Mouse (Mus musculus) spleen, adult 18-20 months (tissue): ENCODE measurements around the gene Mapk8ip1.

ENCODE experiments used
- DNase-seq, 2 experiments: peaks; one replicate each; pipeline ENCODE4 v3.0.0; 2022; ENCODE audit warnings: mixed read lengths in 2 of 2

Mapk8ip1 gene

GRCm38 (mm10) chr2:92389645-92390044, 11.4 kb downstream of the Mapk8ip1 start:
- no peak for DNase-seq

- peak; percentile 30 to 33 for DNase-seq
Measured at GRCm38 (mm10) chr2:92388891-92389641, 12.0 kb downstream of the Mapk8ip1 start.

GRCm38 (mm10) chr2:92388081-92388517, 13.0 kb downstream of the Mapk8ip1 start:
- DNase-seq, result no peak

- DNase-seq, result no peak
Measured at GRCm38 (mm10) chr2:92387646-92388045, 13.4 kb downstream of the Mapk8ip1 start.

- DNase-seq, result no peak
Measured at GRCm38 (mm10) chr2:92386821-92387570, 14.1 kb downstream of the Mapk8ip1 start.

GRCm38 (mm10) chr2:92385113-92386051, 15.7 kb downstream of the Mapk8ip1 start:
- no peak for DNase-seq

- no peak for DNase-seq
Measured at GRCm38 (mm10) chr2:92384101-92384500, 17.0 kb downstream of the Mapk8ip1 start.

GRCm38 (mm10) chr2:92382759-92383158, 18.3 kb downstream of the Mapk8ip1 start:
- no peak for DNase-seq

GRCm38 (mm10) chr2:92381901-92382588, 19.0 kb downstream of the Mapk8ip1 start, which contains the start of gene 1700029I15Rik:
Gene 1700029I15Rik, plus strand, starts transcription at chr2:92382538.
- DNase-seq, result no peak

- no peak for DNase-seq
Measured at GRCm38 (mm10) chr2:92381161-92381560, 19.9 kb downstream of the Mapk8ip1 start.

GRCm38 (mm10) chr2:92380495-92381050, 20.5 kb downstream of the Mapk8ip1 start:
- no peak for DNase-seq

- DNase-seq, result no peak
Measured at GRCm38 (mm10) chr2:92379783-92380494, 21.1 kb downstream of the Mapk8ip1 start.

- DNase-seq, result no peak
Measured at GRCm38 (mm10) chr2:92377320-92377719, 23.7 kb downstream of the Mapk8ip1 start.

- DNase-seq, result no peak
Measured at GRCm38 (mm10) chr2:92376300-92376699, 24.8 kb downstream of the Mapk8ip1 start.

GRCm38 (mm10) chr2:92375788-92376187, 25.3 kb downstream of the Mapk8ip1 start:
- DNase-seq, result no peak

GRCm38 (mm10) chr2:92375099-92375623, 25.9 kb downstream of the Mapk8ip1 start:
- peak; percentile 87 to 93 for DNase-seq

- DNase-seq, result peak; percentile 31 to 32
Measured at GRCm38 (mm10) chr2:92374514-92374913, 26.5 kb downstream of the Mapk8ip1 start, which contains the start of the genes Pex16 and Large2. Gene Pex16, plus strand, starts transcription at chr2:92374676. Gene Large2, minus strand, starts transcription at chr2:92374869.

GRCm38 (mm10) chr2:92373437-92373813, 27.6 kb downstream of the Mapk8ip1 start:
- no peak for DNase-seq

GRCm38 (mm10) chr2:92372767-92373436, 28.2 kb downstream of the Mapk8ip1 start:
- DNase-seq, result no peak
